Mouse (Mus musculus) adrenal gland, postnatal 25 days (tissue): ENCODE measurements around the gene Spon1. TPM values are rescaled to one million over a fixed set of nuclear protein-coding genes. Genes with fewer than 3 reads are reported as not detected.

ENCODE experiments used
- DNase-seq: peaks from one replicate; pipeline ENCODE4 v3.0.0; 2021; ENCODE audit warnings: mixed read lengths
- total RNA-seq: library from RNA; stranded (reverse); gene quantifications from 2 replicates; pipeline ENCODE4 v1.2.3, GENCODE M21; 2021

Gene Spon1
- total RNA-seq, 1 experiment from 2014 or later, result 8.9 TPM

GRCm38 (mm10) chr7:113778546-113778945, 12.7 kb downstream of the Spon1 start:
- DNase-seq, result no peak

DNA sequence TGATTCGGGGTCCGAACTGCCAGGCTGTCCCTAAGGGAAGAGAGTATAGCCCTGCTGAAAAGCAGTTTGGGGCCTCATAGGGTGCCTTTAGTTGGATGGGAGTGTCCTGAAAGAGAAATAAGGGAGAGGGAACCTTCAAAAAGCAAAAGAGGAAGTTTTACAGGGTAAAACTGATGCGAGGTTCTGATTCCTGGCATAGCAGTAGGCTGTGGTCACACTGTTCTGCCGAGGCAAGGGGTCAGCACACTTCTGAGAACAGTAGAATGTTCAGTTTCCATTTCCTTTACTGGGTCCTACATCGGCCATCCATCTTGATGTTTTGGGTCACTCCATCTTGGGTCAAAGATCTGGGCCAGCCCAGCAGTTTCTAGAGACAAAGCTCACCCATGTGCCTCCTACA, 14.5 kb downstream of the Spon1 start:
- no peak for DNase-seq

DNA sequence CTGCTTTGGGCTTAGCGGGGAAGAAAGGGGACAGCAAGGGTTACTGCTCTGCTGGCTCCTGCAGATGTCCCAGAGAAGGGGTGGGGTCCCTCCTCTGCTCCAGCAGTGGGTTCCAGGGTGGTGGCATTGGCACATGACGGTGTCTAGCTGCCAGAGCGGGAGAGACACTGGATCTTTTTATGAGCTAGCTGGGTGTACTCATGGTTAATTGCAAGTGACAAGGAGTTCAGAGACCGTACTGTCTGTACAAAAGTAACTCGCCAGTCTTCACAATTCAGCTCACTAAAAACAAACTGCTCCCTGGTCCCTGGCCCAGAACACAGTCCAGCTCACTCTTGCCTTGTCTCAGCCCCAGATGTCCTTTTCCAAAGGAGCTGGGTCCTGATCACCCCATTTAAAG, 26.2 kb downstream of the Spon1 start:
- DNase-seq, result no peak

GRCm38 (mm10) chr7:113792871-113793270, 27.1 kb downstream of the Spon1 start:
- no peak for DNase-seq

DNA sequence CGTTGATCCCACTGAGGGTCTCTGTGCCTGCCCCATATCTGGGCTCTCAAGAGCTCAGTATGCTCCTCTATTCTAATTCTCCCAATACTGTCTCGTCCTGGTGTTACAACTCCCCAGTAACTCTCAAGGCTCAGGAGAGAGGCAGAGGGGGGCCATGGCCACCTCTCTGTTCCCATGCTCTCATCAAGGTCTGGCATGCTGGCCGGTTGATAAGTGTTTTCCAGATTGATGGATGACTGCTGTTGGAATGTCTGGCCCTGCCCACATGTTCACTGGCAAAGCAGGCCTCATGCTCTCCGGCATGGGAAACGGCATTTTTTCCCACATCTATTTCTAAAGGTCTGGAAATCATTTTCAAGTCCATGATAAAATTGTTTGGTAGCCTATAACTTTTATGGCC, 29.4 kb downstream of the Spon1 start:
- no peak for DNase-seq

DNA sequence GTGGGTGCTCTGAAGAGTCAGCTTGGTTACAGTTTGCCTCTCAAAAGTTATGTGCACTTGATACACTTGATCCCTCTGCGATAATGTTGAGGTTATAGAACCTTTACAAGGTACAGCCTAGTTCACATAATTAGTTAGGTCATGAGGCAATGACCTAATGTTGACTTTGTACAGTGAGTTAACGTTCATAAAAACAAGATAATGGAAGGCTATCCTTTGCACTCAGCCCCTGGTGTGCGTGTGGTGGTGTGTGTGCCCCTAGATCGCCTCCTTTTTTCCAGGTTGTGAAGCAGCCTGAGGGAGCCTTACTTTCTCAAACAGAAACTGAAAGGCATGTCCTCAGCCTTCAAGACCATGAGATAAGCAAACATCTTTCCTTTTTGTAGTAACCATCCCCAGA, 31.3 kb downstream of the Spon1 start:
- no peak for DNase-seq

DNA sequence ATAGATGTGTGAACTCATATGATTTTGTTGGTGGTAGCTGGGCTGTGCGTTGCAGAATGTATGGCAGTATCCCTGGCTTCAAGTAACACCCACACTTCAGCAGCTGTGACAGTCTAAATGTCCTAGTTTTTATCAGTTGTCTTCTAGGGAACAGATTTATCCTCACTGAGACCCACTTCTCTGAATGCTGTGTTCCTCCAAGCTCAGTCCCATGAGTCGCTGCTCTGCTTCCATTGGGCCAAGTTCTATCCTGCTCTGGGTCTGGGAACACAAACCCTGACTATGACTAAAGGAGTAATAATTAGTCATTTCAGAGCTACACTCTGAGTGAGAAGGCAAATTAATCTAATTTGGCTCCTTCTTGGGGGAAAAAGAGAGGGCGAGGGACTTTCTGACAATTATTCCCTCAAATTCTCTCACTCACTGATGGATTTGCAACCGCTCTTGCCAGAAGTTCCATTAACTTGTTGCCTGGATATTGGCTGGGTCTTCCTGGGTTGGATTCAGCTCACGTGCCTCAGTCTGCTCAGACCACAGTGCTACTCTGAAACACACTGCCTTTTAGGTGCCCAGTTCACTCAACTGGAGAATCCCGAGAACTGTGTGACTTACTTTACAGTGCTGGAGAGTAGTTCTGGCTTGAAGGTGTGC, 32.9 kb downstream of the Spon1 start:
- no peak for DNase-seq

DNA sequence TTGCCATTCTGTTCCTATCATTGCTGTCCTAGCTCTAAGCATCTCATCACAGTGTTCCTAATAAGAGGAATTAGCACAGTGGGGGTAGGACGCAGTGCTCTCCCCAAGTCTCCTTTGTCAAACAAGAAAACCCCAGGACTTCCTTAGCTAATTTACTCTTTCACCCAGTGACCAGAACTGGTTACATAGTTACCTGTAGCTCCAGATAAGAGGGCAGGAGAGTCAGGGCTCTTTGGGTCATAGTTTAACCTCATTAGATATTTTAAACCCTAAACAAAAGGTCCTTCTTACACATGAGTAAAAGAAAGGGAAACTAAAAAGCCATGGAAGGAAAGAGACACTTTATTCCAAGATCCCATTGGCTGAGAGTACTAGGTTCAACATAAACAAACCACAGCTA, 44.0 kb downstream of the Spon1 start:
- no peak for DNase-seq

GRCm38 (mm10) chr7:113811376-113812158, 45.8 kb downstream of the Spon1 start:
- no peak for DNase-seq

GRCm38 (mm10) chr7:113814101-113814779, 48.4 kb downstream of the Spon1 start:
- DNase-seq, result no peak

- DNase-seq, result no peak
These were observed 49.9 kb downstream of the Spon1 start for GRCm38 (mm10) chr7:113815726-113816125.

- DNase-seq, result no peak
These were observed 51.1 kb downstream of the Spon1 start for GRCm38 (mm10) chr7:113816827-113817334.

- DNase-seq, result no peak
These were observed 52.3 kb downstream of the Spon1 start for GRCm38 (mm10) chr7:113818116-113818515.

- DNase-seq, result no peak
These were observed 54.4 kb downstream of the Spon1 start for GRCm38 (mm10) chr7:113820213-113820612.

- DNase-seq, result no peak
These were observed 57.2 kb downstream of the Spon1 start for GRCm38 (mm10) chr7:113823026-113823425.

DNA sequence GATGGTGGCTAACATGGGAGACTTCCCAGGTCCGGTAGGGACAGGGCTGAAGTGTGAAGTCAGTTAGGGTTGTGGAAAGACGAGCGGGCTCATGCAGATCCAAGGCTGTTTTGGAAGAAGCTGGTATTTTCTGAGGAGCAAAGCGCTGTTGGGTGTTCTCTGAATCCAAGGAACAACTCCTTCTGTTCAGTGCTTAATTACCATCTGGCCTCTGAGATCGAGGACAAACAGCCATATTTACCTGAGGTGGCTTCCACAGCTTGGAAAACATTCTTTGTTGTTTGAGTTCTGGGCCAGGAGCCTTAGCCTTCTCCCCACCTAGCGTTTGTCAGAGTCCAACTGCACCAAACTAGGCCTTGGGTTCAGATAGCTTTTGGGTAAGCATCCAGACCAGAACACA, 58.9 kb downstream of the Spon1 start:
- DNase-seq, result no peak

GRCm38 (mm10) chr7:113825498-113826205, 59.9 kb downstream of the Spon1 start:
- DNase-seq, result no peak

GRCm38 (mm10) chr7:113826510-113826909, 60.7 kb downstream of the Spon1 start:
- no peak for DNase-seq

GRCm38 (mm10) chr7:113828122-113828571, 62.3 kb downstream of the Spon1 start:
- DNase-seq, result no peak

DNA sequence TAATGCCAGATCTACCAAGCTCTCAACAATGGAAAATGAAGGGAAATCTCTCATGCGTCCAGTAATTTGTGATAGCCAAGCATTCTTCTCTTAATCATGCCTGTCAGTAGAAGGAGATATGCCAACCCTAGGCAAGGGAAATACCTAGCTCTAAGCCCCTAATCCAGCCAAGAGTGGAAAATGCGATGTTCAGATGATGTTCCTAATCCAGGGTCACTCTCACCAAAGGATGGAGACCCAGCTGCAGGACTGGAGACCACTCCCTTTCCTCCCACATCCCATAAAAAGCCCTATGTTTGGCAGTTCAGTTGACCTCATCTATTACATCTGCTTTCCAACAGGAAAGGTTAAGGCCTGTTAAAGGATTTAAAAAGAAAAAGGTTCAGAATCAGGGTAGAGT, 62.8 kb downstream of the Spon1 start:
- no peak for DNase-seq

- DNase-seq, result no peak
These were observed 71.4 kb downstream of the Spon1 start for GRCm38 (mm10) chr7:113837151-113837550.

DNA sequence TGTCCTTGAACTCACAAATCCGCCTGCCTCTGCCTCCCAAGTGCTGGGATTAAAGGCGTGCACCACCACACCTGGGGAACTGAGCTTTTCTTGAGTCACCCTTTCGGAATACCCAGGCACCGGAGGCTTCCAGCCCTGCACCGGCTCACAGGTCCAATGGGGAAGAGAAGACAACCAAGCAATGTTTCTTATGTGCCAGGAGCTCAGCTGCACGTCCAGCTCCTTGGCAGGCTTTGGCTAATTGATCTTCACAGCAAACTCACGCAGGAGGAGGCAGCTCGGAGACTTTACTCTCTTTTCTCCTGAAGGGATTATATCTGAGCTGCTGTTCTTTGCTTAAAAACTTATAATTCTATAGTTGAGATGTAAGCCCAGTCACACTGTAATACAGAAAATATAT, 73.6 kb downstream of the Spon1 start:
- DNase-seq, result no peak
